Comparison of ENCODE assay signal across 10 mouse cellular contexts in genomic region chr10:34175870-34176606, GRCm38 (mm10). TPM values are rescaled to one million over a fixed set of nuclear protein-coding genes. Genes with fewer than 3 reads are reported as not detected.
DNase-seq lines count a peak whose midpoint lies in the region; ATAC-seq lines count a peak whose summit lies in the region.
"Had no signal": no experiment of that assay in that cellular context is flagged by ENCODE, and none has a peak within 500 bp of the region (broad histone marks: within the 10 kb centered on the region; RNA-seq: fewer than 3 reads in every experiment).

No protein-coding gene starts in this region.

- no peaks in the 10 kb centered on the region for H3K4me1 ChIP-seq in hindbrain, embryonic 10.5 days (replicated peaks)
- H3K4me1 ChIP-seq in hindbrain, embryonic 13.5 days (replicated peaks), result no peaks in the 10 kb centered on the region
- H3K4me1 ChIP-seq in embryonic facial prominence, embryonic 12.5 days, result peaks cover 30% of the 10 kb centered on the region
- H3K4me1 ChIP-seq in limb, embryonic 13.5 days, result peaks cover 30% of the 10 kb centered on the region
- H3K4me1 ChIP-seq in liver, embryonic 12.5 days, result peaks cover 4% of the 10 kb centered on the region; the same call in 1 of the 2 replicates

- peak; percentile 51 for DNase-seq in hindbrain, embryonic 10.5 days (ENCODE audit: low spot score)
- peak; percentile 54 for DNase-seq in NIH3T3 (ENCODE audit: low read depth)
- DNase-seq in ovary, postnatal 10 days (ENCODE audit: low spot score), result no peak
- DNase-seq: B cell, adult 2 months had no signal

- no peak overlapping the region for H3K4me2 ChIP-seq in hindbrain, embryonic 13.5 days
- H3K4me2 ChIP-seq in embryonic facial prominence, embryonic 12.5 days (replicated peaks), result peak overlapping the region; percentile 27
- peak overlapping the region; percentile 42 for H3K4me2 ChIP-seq in limb, embryonic 13.5 days (replicated peaks)
- no peak overlapping the region for H3K4me2 ChIP-seq in liver, embryonic 12.5 days

- H3K27me3 ChIP-seq in hindbrain, embryonic 10.5 days (ENCODE audit: insufficient read depth, poor library complexity, severe bottlenecking), result no peaks in the 10 kb centered on the region
- H3K27me3 ChIP-seq in hindbrain, embryonic 13.5 days, result no peaks in the 10 kb centered on the region
- H3K27me3 ChIP-seq in embryonic facial prominence, embryonic 12.5 days, result no peaks in the 10 kb centered on the region
- no peaks in the 10 kb centered on the region for H3K27me3 ChIP-seq in limb, embryonic 13.5 days
- H3K27me3 ChIP-seq in liver, embryonic 12.5 days (replicated peaks), result no peaks in the 10 kb centered on the region

- no peak for ATAC-seq in hindbrain, embryonic 13.5 days (ENCODE audit: low FRiP score)
- peak; percentile 87 for ATAC-seq in embryonic facial prominence, embryonic 12.5 days (ENCODE audit: insufficient number of reproducible peaks, insufficient read depth, low FRiP score, low TSS enrichment)
- peak; percentile 91 for ATAC-seq in limb, embryonic 13.5 days (ENCODE audit: low FRiP score, low read depth)
- no peak for ATAC-seq in frontal cortex, adult (ENCODE audit: low TSS enrichment)
- ATAC-seq in liver, embryonic 12.5 days, result no peak
- ATAC-seq: intestine, postnatal 0 days had no signal

- H3K9ac ChIP-seq in hindbrain, embryonic 13.5 days, result no peak overlapping the region
- no peak overlapping the region for H3K9ac ChIP-seq in embryonic facial prominence, embryonic 12.5 days
- 0 out of 2 replicates have a peak overlapping the region, but pooled peaks have one; percentile 19 for H3K9ac ChIP-seq in limb, embryonic 13.5 days
- H3K9ac ChIP-seq in liver, embryonic 12.5 days, result no peak overlapping the region

- no peaks in the 10 kb centered on the region for H3K9me3 ChIP-seq in hindbrain, embryonic 10.5 days
- no peaks in the 10 kb centered on the region for H3K9me3 ChIP-seq in hindbrain, embryonic 13.5 days
- H3K9me3 ChIP-seq in embryonic facial prominence, embryonic 12.5 days, result no peaks in the 10 kb centered on the region
- H3K9me3 ChIP-seq in limb, embryonic 13.5 days, result no peaks in the 10 kb centered on the region
- H3K9me3 ChIP-seq in liver, embryonic 12.5 days (replicated peaks), result no peaks in the 10 kb centered on the region

- no peak overlapping the region for H3K27ac ChIP-seq in hindbrain, embryonic 10.5 days
- no peak overlapping the region for H3K27ac ChIP-seq in hindbrain, embryonic 13.5 days
- peak overlapping the region; percentile 88 for H3K27ac ChIP-seq in embryonic facial prominence, embryonic 12.5 days
- H3K27ac ChIP-seq in limb, embryonic 13.5 days, result peak overlapping the region; percentile 85
- H3K27ac ChIP-seq in liver, embryonic 12.5 days, result no peak overlapping the region

- no peaks in the 10 kb centered on the region for H3K36me3 ChIP-seq in hindbrain, embryonic 10.5 days
- no peaks in the 10 kb centered on the region for H3K36me3 ChIP-seq in hindbrain, embryonic 13.5 days
- no peaks in the 10 kb centered on the region for H3K36me3 ChIP-seq in embryonic facial prominence, embryonic 12.5 days
- no peaks in the 10 kb centered on the region for H3K36me3 ChIP-seq in limb, embryonic 13.5 days
- H3K36me3 ChIP-seq in liver, embryonic 12.5 days, result no peaks in the 10 kb centered on the region

- no peak overlapping the region for H3K4me3 ChIP-seq in hindbrain, embryonic 10.5 days
- H3K4me3 ChIP-seq in hindbrain, embryonic 13.5 days, result no peak overlapping the region
- H3K4me3 ChIP-seq in embryonic facial prominence, embryonic 12.5 days, result no peak overlapping the region
- no peak overlapping the region for H3K4me3 ChIP-seq in limb, embryonic 13.5 days
- H3K4me3 ChIP-seq in liver, embryonic 12.5 days, result no peak overlapping the region

- WGBS in hindbrain, embryonic 10.5 days, result 54% methylated on average over 8 of the region's 8 CpGs
- WGBS in hindbrain, embryonic 13.5 days, result 70% methylated on average over 8 of the region's 8 CpGs
- 18% methylated on average over 8 of the region's 8 CpGs for WGBS in embryonic facial prominence, embryonic 12.5 days
- WGBS in limb, embryonic 13.5 days, result 9% methylated on average over 8 of the region's 8 CpGs
- WGBS in liver, embryonic 12.5 days (ENCODE audit: insufficient replicate concordance), result 33% methylated on average over 8 of the region's 8 CpGs

RNA-seq across cellular contexts. Expression of gene Dse, which starts 31.5 kb away (rescaled TPM):
- polyA plus RNA-seq in hindbrain, embryonic 10.5 days (2016; fragmentation: Nextera tagmentation; extraction: Ambion mirVana), result 18.4 and 25.1 TPM in 2 replicates
- 8.0 and 8.1 TPM in 2 replicates for polyA plus RNA-seq in hindbrain, embryonic 13.5 days (2015; fragmentation: Nextera tagmentation; extraction: Ambion mirVana)
- 47.5 and 49.3 TPM in 2 replicates for polyA plus RNA-seq in embryonic facial prominence, embryonic 12.5 days (2016; fragmentation: Nextera tagmentation; extraction: Ambion mirVana)
- 44.0 and 44.5 TPM in 2 replicates for polyA plus RNA-seq in limb, embryonic 13.5 days (2015; fragmentation: Nextera tagmentation; extraction: Ambion mirVana)
- polyA plus RNA-seq in liver, embryonic 12.5 days (2016; fragmentation: Nextera tagmentation; extraction: Ambion mirVana), result 10.1 and 10.8 TPM in 2 replicates

RNA-seq across cellular contexts. Expression of gene Calhm6, which starts 48.3 kb away (rescaled TPM):
- polyA plus RNA-seq in hindbrain, embryonic 10.5 days (2016; fragmentation: Nextera tagmentation; extraction: Ambion mirVana), result 0.24 and 0.54 TPM in 2 replicates
- polyA plus RNA-seq in hindbrain, embryonic 13.5 days (2015; fragmentation: Nextera tagmentation; extraction: Ambion mirVana), result 0.16 and 0.78 TPM in 2 replicates
- polyA plus RNA-seq in embryonic facial prominence, embryonic 12.5 days (2016; fragmentation: Nextera tagmentation; extraction: Ambion mirVana), result 0.74 and 0.83 TPM in 2 replicates
- 1.0 and 1.3 TPM in 2 replicates for polyA plus RNA-seq in limb, embryonic 13.5 days (2015; fragmentation: Nextera tagmentation; extraction: Ambion mirVana)
- 0.62 and 0.87 TPM in 2 replicates for polyA plus RNA-seq in liver, embryonic 12.5 days (2016; fragmentation: Nextera tagmentation; extraction: Ambion mirVana)

Comparison
In these comparisons a context has a peak if more than half of its experiments do, and no peak if none do; other contexts are left out.
1. H3K27ac ChIP-seq: peak in embryonic facial prominence, embryonic 12.5 days (single experiment) and limb, embryonic 13.5 days (single experiment); none in hindbrain, embryonic 10.5 days (single experiment), hindbrain, embryonic 13.5 days (single experiment) and liver, embryonic 12.5 days (single experiment).
2. ATAC-seq: peak in embryonic facial prominence, embryonic 12.5 days (single experiment) and limb, embryonic 13.5 days (single experiment); none in hindbrain, embryonic 13.5 days (single experiment), frontal cortex, adult (single experiment) and liver, embryonic 12.5 days (single experiment).
3. H3K4me2 ChIP-seq: peak in embryonic facial prominence, embryonic 12.5 days (single experiment) and limb, embryonic 13.5 days (single experiment); none in hindbrain, embryonic 13.5 days (single experiment) and liver, embryonic 12.5 days (single experiment).